Mouse (Mus musculus): ENCODE measurements around the gene Cdc7.

Cdc7 gene

DNA sequence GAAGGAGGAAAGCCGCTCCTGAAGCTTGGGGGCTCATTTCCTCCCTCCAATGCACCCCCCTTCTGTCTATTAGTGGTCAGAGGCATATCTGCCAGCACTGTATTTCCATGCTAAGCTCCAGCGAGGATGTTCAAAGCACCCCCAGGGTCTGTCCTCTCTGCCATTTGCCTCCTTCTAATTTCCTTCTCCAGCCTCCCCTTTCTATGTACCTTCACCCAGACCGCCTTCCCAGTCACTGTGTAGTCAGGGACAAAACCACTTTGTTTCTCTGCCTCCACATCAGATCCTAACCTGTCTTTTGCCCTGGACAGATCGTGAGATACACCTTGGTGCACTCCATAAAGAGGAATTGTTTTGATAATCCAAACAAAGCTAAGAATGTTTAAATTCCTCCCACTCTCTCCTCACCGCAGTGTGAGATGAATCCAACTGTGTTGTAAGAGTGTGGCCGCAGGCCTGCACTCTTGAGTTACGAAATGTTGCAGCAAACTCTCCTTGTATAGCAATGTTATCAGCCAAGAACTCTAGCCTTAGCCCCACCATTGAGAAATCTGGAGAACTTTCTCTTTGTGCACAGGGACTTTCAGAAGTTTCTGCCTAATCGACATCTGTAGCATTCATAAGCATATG, 27.3 kb downstream of the Cdc7 start:
- DNase-seq (ENCODE audit: low spot score), result no peak

DNA sequence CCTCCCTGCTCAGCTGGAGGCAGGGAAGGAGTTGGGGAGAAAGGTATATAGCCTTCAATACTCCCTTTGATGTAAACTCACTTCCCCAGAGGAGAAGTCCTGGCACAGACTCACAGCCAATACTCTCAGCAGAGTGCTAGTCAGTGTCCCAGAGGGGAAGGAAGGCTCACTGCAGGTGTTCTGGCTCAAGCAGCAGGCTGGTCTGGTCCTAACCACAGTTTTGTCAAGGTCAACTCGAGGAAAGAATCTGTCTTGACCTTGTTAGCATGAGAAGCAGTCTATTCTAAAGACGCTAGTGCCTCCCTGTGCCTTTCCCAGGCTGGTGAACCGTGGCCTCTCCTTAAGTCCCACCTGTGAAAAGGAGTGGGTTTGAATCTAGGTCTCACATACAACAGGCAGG, 30.6 kb downstream of the Cdc7 start:
- no peak for DNase-seq (ENCODE audit: low spot score)

DNA sequence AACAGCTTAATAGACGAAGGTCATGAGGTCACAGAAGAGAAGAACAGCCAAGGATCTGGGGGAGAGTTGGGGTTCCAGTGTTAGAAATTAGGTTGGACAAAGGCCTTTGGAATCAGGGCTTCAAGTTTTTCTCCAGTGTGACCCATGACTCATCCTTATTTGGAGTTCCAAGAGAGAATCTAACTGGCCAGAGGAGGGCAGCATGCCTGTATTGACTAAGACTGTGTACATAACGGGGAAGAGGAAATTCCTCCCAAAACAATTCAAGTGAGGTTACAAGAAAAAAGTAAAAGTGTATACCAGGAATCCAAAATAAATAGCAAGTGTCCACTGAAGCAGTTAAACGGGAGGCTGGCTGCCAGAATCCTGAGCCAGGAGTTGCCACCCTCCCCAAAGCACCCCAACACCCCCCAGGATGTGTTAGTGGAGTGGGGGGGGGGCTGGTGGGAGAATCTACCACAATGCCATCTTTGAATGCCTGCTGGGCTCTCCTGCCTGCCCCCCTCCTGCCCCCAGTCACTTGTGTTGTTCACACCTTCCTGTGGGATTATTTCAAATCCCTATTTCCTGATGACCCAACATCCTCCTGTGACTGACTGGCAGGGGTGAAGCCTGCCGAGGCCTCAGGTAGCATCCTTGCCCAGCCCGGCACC, 31.9 kb downstream of the Cdc7 start:
- peak; percentile 22 for DNase-seq (ENCODE audit: low spot score)

DNA sequence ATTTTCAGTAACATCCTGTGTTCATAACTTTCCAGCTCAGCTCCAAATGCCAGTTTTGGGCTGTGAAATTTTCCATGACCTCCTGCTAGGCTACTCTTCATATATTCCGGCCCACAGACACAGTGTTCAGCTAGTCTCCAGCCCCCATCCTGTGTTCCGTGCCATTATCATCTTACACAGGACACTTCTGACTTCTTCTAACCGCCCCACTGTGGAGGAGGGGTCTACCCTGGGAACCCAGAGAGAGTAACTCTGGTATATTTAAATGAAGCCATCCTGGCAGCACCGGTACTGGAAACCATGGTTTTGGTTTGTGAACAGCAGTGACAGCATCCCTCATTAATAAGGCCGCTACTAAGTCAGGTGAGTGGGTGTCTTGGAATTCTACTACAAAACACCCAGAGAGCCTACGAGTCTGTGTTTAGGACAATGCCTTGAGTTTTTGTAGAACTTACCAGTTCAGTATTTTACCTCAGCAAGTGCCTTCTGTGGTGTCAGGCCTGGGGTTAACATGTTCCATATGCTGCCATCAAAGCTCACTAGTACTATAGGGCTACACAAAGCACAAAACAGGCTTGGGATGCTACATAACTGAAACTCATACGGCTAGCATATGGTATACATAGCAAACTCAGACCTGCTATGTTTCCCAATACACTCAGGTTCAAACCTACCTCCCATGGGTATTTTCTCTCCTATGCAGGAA, 32.6 kb downstream of the Cdc7 start:
- DNase-seq (ENCODE audit: low spot score), result no peak

DNA sequence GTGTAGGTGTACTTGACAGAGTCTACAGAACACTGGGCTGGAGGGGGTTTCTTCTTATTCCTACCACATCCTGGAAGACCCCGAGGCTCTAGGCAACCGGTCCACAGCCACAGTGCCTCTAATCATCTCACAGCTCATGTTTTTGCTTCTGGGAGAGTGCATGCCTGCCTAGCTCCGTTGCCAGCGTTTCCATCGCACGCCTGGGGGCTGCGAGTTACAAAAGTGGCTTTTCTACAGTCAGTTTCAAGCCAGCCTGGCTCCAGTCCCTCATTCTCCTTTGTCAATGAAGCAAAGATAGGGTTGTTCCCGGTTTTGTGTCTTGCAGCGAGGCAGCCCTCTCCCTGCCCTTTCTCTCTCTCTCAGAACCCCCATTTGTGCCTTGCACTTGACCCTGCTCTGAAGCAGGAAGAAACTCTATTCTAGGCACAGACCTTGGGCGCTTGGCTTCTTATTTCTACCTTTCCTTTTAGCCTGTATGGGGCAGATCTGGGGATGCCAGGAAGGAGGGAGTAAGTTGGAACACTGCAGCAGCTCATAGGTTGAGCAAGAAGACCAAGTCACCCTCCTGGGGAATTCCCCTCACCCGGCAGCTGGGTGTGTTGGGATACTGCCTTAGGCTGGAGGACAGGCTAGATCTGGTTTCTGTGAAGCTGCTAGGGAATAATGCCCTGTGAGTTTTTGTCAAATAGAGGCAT, 37.4 kb downstream of the Cdc7 start:
- no peak for DNase-seq (ENCODE audit: low spot score)

DNA sequence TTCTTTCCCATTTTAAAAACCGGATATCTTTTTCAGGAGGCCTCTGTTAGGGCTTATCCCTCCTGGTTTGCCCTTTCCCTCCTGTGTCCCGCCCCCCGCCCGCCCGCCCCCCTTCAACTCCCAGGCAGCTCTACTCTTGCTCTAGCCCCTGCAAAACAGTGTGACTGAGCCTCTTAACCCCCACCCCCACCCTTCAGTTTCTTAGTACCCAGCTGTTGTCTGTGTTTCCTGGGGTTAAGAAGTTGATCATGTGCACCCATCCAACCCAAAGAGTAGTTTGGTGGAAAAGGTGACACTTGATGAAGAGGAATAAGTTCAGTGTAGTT, 37.9 kb downstream of the Cdc7 start:
- DNase-seq (ENCODE audit: low spot score), result no peak

DNA sequence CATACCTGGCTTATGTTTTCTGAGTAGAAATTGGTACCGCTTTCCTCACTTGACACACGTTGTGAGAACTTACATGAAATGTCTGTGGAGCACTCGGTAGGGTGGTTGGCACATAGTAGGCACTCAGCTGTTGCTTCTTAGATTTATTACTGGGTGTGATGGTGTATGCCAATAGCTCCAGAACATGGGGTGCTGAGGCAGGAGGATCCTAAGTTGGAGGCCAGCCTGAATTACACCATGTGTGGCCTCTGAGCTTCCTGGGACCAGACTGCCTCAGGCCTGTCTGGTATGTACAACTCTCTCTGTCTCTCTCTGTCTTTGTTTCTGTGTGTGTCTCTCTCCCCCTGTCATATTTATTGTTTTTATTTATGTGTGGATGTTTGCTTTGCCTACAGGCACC, 45.6 kb downstream of the Cdc7 start:
- no peak for DNase-seq (ENCODE audit: low spot score)

DNA sequence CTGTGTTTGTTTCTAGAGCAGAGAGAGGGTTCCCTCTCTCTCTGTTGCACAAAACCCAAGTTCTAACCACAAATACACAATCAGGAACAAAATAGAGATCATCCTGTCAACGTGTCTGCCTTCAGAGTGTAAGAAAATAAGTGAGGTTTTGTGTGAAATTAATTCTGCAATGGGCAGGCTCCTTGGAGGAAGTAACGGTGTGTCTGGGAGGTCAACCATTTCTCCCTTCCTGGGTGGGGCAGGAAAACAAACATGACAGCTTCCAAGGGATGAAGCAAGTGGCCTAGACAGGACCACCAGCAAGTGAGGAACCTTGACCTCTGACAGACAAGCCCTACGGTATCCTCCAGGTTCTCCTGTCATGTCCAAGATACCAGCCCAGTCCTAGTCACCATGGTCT, 46.2 kb downstream of the Cdc7 start:
- DNase-seq (ENCODE audit: low spot score), result no peak

DNA sequence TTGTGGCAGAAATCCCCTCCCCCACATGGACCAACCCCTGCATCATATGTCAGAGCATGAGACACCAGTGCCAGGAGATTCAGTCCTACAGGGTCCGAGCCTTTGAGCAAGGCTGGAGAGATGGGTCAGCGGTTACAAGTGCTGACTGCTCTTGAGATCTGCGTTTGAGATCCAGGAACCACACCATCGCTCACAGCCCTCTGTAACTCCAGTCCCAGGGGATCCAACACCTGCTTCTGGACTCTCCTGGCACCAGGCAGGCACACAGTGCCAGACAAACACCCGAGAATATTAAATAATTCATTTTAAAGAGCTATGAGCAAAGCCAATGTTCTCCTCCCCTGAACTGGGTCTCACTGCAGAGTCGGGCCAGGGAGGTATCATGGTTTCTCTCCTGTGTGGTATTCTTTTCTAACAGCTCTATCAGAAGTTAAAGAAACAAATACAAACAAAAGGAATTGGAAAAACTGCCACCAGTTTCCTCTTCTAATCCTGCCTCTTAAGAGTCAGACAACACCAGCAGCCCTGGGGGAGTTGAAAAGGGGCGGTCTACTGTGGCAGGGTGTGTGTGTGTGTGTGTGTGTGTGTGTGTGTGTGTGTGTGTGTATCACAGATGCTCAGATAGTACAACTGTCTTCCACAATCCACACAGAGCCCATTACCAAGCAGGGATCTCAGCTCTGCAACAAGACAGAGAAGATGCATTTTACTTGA, 47.4 kb downstream of the Cdc7 start:
- no peak for DNase-seq (ENCODE audit: low spot score)

DNA sequence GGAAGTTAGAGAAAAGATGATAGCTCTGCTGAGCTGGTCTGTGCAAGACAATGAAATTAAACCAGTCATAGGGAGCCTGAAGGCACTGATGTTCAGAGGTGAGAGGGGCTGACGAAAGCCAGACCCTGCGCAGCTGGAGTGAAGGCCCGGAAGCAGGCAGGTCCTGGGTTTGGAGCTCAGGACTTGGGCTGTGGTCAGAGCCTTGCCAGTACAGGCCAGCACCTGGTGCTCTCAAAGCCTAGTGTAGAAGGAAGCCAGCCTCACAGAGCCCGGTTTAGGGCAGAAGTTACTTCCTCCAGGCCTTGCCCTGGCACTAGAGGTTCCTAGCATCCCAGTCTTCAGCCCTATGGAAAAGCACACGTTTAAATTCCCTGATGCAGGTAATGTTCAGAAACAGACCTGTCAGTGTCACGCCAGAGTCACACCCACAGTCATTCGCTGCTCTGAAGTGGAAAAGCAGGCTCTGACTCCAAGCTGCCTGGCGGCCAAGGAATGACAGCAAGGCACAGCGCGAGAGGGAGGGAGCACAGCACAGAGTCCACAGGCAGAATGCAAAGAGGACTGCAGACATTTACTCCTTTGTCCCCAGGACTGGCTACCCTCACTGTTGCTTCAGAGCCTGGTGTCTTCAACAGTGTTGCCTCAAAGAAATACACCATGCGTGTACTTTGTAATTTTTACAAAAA, 48.1 kb downstream of the Cdc7 start:
- DNase-seq (ENCODE audit: low spot score), result no peak

DNA sequence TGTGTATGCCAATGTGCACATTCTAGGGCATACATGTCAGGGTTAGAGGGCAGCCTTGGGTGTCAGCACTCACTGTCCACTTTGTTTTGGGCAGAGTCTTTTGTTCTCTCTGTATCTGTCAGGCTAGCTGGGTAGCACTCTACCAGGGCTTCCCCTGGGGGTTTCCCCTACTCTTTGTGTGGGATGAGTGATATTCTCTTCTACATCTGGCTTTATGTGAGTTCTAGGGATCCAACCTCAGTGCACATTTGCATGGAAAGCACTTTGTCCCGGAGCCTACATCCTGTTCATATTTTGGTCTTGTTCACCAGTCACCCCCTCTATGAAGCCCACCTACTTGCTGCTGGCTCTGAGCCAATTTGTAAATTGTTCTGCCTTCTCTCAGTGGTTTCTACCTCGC, 49.3 kb downstream of the Cdc7 start:
- no peak for DNase-seq (ENCODE audit: low spot score)

DNA sequence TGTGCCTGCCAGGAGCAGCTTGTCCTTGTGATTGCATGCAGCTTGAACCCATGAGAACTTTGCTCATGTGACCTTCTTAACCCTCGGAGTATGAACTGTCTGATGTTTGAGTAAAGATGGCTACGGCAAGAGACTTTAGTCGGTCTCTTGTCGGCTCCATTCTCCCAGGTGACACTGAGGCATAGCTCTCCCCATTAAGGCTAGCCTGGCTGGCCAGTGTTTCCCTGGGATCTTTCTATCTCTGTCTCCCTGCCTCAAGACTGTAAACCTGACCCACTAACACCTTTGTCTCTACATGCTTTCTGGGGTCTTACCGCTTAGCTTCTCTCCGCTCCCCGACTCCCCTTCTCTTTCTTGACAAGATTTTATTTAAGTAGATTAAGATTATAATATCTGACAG, 50.0 kb downstream of the Cdc7 start:
- DNase-seq (ENCODE audit: low spot score), result no peak

DNA sequence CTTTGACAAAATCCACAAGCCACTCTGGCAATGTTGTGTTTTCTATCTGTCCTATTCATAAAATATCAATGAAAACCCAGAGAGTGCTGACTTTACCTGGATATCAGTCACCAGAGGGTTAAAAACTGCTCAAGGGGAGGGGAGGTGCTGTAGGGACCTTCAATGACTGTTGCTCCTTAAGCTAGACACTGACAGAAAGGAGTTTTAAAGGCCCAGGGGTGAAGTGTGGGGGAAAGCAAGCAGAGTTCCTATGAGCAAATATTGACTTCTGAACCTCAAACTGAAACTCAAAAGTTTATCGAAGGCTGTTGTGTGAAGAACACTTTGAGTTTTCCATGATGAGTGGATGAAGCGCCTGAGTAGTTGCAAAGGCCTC, 50.9 kb downstream of the Cdc7 start:
- no peak for DNase-seq (ENCODE audit: low spot score)

DNA sequence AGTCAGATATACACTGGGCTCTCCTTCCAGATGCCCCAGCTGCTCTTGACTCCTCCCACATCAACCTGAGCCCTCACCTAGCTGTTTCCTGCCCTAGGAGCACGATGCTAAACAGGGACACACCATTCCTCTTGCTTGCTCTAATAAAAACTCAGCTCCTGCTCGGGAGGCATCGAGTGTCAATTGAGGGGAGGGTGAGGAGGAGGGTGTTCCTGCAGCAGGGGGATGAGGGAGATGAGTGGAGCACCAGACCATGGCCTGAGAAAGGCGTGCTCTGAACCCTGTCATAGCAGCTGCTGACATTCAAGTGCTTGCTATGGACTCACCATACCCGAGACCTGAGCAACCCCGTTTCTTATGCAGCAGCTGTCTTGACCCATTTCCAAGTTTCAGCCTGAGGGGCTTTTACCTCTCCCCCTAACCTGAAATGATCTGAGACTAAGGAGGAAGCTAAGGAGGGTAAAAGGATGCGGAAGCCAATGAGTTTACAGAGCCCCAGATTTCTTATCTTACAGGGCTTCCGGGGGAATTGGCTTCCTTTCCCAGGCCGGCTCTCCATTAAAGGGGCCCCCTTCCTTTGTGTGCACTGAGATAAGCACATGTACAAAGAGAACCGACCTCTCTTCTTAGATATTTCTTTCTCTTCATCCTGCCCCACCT, 51.4 kb downstream of the Cdc7 start:
- DNase-seq (ENCODE audit: low spot score), result no peak

DNA sequence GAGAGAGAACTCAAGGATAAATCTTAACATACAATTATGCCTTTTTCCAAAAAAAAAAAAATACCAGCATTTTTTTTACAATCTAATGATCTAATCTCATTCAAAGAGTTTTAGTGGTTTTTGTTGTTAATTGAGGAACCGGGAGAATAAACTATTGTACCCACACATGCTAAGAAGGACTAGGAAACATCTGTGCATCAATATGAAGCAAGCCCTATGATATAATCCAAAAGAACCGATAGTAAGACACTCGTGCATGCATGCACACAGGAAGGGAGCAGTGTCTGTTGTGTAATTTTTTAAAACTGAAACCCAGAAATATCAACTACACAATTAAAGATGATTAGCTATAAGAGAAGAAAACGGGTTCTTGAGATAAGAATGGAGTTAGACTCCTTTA, 52.4 kb downstream of the Cdc7 start:
- no peak for DNase-seq (ENCODE audit: low spot score)

DNA sequence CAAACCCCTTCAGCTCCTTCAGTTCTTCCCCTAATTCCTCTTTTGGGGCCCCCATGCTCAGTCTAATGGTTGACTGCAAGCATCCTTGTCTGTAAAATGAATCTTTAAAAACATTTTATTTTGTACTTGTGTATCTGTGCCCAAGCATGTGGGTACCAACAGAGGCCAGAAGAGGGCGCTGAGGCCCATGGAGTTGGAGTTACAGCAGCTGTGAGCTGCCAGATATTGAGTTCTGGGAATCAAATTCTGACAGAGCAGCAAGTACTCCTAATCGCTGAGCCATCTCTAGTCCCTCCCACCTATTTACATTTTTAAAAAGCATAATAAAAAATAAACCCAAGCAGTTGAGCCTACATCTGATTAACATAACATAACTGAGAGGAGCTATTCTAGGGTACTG, 53.4 kb downstream of the Cdc7 start:
- no peak for DNase-seq (ENCODE audit: low spot score)

DNA sequence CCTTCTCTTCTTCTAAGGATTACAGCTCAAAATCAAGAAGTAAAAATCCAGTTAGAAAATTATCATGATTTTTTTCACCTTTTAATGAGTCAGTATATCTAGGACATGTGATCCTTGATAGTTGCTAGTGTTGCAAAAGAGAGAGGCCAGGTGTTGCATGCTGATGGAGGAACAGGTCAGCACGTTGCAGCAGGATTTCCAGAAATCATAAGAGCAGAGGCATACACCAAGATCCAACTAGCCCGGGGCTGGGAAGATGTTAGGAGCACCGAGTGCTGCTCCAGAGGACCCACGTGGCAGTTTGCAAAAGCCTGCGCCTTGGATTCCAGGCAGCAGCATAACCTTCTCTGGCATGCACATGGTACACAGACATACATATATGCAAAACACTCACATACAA, 54.9 kb downstream of the Cdc7 start:
- no peak for DNase-seq (ENCODE audit: low spot score)

DNA sequence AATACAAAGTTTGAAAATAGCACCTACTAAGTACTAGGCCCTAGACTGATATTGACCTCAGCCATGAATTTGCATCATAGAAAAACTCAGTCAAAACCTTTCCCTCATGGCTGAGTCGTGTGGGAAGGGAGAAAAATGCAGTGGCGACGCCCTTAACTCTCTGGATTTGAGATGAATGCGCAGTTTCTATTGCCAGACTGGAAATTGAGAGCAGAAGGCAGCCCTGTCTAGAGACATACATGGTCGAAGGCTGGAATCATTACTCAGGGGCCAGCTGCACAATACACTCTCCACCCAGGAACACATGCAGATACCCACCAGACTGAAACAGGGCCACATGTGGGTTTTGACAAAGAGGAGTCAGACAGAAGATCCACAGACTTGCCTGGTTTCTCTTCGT, 55.8 kb downstream of the Cdc7 start:
- no peak for DNase-seq (ENCODE audit: low spot score)

DNA sequence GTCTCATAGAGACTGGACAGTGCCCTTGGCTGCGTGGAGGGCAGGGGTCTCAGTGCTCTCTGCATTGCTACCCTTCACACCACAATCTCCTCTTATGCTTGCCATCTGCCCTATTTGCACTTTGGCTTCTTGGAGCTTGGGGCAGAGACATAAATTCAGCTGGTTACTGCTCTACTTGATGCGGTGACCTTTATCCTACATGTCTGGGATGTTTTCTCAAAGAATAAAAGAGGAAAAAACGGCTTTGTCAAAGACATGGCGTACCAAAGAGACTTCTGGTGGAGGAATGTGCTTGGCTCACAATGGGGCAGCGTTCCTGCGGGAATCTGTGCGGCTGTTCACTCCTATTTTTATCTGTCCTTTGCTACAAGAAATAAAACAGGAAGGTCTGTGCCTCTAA, 56.2 kb downstream of the Cdc7 start:
- no peak for DNase-seq (ENCODE audit: low spot score)

DNA sequence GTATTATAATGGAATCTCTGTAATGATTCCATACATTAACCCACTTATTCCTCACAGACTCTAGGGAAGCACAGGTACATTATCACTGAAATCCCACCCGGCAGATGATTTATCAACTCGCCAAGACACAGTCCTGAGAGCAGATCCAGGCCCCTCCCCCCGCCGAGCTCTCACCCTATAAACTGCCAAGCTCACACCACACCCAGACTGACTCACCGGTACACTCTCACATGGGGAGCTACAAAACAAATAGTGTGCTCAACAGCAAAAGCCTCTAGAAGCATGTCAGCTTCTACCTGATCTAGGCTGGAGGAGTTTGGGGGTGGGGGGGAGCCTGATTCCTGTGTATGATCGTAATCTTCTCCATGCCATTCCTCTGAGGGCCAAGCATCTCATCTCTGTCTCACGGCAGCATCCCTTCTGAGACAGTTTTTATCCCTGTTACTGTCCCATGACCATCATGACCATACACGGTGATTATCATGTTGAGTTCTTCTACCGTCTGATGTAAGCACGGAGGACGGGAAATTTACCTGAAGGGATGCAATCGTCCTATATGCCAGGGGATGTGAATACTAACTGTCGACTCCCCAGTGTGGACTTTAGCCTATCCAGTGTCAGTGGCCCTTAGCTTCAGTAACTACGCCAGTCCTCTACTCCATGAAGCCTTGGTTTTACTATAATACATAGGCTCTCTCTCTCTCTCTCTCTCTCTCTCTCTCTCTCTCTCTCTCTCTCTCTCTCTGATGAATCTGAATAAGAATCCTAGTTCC, 57.4 kb downstream of the Cdc7 start:
- no peak for DNase-seq (ENCODE audit: low spot score)

DNA sequence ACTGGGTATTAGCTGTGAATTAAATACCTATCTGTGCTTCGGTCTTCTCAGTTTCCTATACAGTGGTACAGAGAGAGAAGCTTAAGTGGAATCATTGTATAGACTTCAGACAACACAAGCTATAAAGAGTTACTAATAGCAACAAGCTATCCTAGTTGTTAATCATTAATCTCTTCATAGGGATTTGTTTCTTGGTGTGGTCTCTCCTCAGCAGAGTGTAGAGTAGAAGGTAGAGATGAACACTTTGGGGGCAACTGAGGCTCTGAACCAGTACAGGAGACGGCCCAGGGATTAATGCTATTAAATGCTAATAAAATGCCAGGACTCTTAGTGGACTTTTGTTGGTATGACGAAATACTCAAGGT, 57.9 kb downstream of the Cdc7 start:
- no peak for DNase-seq (ENCODE audit: low spot score)
